ENCODE assay signal across 8 mouse cellular contexts in the genomic region with DNA sequence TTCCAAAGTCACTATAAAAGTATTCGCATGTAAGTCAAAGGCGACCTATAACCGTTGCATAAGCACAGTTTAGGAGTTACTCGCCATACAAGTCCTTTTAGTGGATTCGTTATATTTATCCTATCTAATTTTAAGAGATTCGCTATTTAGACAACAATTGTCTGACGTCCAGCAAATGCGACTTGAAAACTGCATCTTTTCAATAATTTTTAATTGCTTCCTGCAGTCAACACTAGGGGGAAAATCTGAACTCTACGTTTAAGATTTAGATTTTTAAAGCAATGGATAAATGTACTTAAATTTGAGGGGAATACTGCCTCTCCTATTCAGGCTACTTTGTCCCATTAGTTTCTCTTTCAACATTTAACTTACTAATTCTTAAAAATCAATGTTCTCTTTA. TPM values are rescaled to one million over a fixed set of nuclear protein-coding genes. Genes with fewer than 3 reads are reported as not detected.
DNase-seq lines count a peak whose midpoint lies in the region; ATAC-seq and TF ChIP-seq lines count a peak whose summit lies in the region.

No protein-coding gene starts in this region.

- ATAC-seq in heart, postnatal 0 days (ENCODE audit: insufficient read depth, low read depth) = no peak
- no peak for ATAC-seq in embryonic facial prominence, embryonic 13.5 days (ENCODE audit: insufficient number of reproducible peaks, insufficient read depth, low FRiP score, low TSS enrichment, low read depth)
- no peak for ATAC-seq in hindbrain, postnatal 0 days
- ATAC-seq in midbrain, embryonic 16.5 days = no peak
- ATAC-seq in frontal cortex, adult (ENCODE audit: low TSS enrichment) = no peak

- DNase-seq in heart, postnatal 0 days (ENCODE audit: low spot score) = no peak
- no peak for DNase-seq in heart, postnatal 10 days
- DNase-seq in hindbrain, postnatal 0 days (ENCODE audit: low spot score) = peak; percentile 25
- DNase-seq in right cerebral cortex, postnatal 4 days = no peak
- DNase-seq in urinary bladder, adult 2 months (ENCODE audit: low spot score) = no peak

- H3K27ac ChIP-seq in heart, postnatal 0 days (ENCODE audit: low read depth) = no peak overlapping the region
- no peak overlapping the region for H3K27ac ChIP-seq in embryonic facial prominence, embryonic 13.5 days
- H3K27ac ChIP-seq in hindbrain, postnatal 0 days = no peak overlapping the region
- no peak overlapping the region for H3K27ac ChIP-seq in midbrain, embryonic 16.5 days (ENCODE audit: low read length)

- no peaks in the 10 kb centered on the region for H3K36me3 ChIP-seq in heart, postnatal 0 days (replicated peaks; ENCODE audit: control insufficient read depth, insufficient read depth, low read length)
- H3K36me3 ChIP-seq in embryonic facial prominence, embryonic 13.5 days = no peaks in the 10 kb centered on the region
- H3K36me3 ChIP-seq in hindbrain, postnatal 0 days (ENCODE audit: insufficient read depth, low read length) = no peaks in the 10 kb centered on the region
- no peaks in the 10 kb centered on the region for H3K36me3 ChIP-seq in midbrain, embryonic 16.5 days (ENCODE audit: control insufficient read depth, insufficient read depth, low read length)

- peak overlapping the region; percentile 91 for H3K4me3 ChIP-seq in heart, postnatal 0 days (ENCODE audit: low read depth, low read length)
- H3K4me3 ChIP-seq in embryonic facial prominence, embryonic 13.5 days = peak overlapping the region; percentile 85
- peak overlapping the region; percentile 99 for H3K4me3 ChIP-seq in hindbrain, postnatal 0 days (ENCODE audit: low read length)
- H3K4me3 ChIP-seq in midbrain, embryonic 16.5 days (ENCODE audit: low read depth, low read length) = peak overlapping the region; percentile 97

- TF ChIP-seq CTCF in heart, postnatal 0 days (IDR thresholded peaks at IDR 0.05; ENCODE audit: low read depth) = no peak
- TF ChIP-seq CTCF in hindbrain, postnatal 0 days (IDR thresholded peaks at IDR 0.05; ENCODE audit: low read depth) = peak; percentile 53

- H3K4me1 ChIP-seq in heart, postnatal 0 days (ENCODE audit: control insufficient read depth, insufficient read depth) = no peaks in the 10 kb centered on the region
- peaks cover 7% of the 10 kb centered on the region for H3K4me1 ChIP-seq in embryonic facial prominence, embryonic 13.5 days
- H3K4me1 ChIP-seq in hindbrain, postnatal 0 days (ENCODE audit: insufficient read depth, low read length) = peaks cover 6% of the 10 kb centered on the region; the same call in 1 of the 2 replicates
- H3K4me1 ChIP-seq in midbrain, embryonic 16.5 days (ENCODE audit: control insufficient read depth, insufficient read depth, low read length) = peaks cover 16% of the 10 kb centered on the region

- intact Hi-C loops in heart, postnatal 10 days (cut with DNase I) = loop anchor here (5.0 kb wide), 1 partner anchor 102 kb away; no protein-coding TSS in a partner anchor

- peaks cover 10% of the 10 kb centered on the region; the same call in 1 of the 2 replicates for H3K27me3 ChIP-seq in heart, postnatal 0 days (ENCODE audit: control insufficient read depth, insufficient read depth, low read length)
- H3K27me3 ChIP-seq in embryonic facial prominence, embryonic 13.5 days = peaks cover 24% of the 10 kb centered on the region
- no peaks in the 10 kb centered on the region for H3K27me3 ChIP-seq in hindbrain, postnatal 0 days (ENCODE audit: insufficient read depth, low read length)
- no peaks in the 10 kb centered on the region; the same call in 1 of the 2 replicates for H3K27me3 ChIP-seq in midbrain, embryonic 16.5 days (ENCODE audit: control insufficient read depth, insufficient read depth, low read depth, low read length)

- H3K9ac ChIP-seq in heart, postnatal 0 days (replicated peaks; ENCODE audit: low read depth, low read length) = no peak overlapping the region
- no peak overlapping the region for H3K9ac ChIP-seq in embryonic facial prominence, embryonic 13.5 days
- 0 out of 2 replicates have a peak overlapping the region, but pooled peaks have one; percentile 95 for H3K9ac ChIP-seq in hindbrain, postnatal 0 days (replicated peaks; ENCODE audit: low read length)
- peak overlapping the region; percentile 96; the same call in 1 of the 2 replicates for H3K9ac ChIP-seq in midbrain, embryonic 16.5 days (ENCODE audit: low read depth, low read length)

- no peak for TF ChIP-seq EP300 in heart, postnatal 0 days (IDR thresholded peaks at IDR 0.05; ENCODE audit: low read depth)

- no peaks in the 10 kb centered on the region for H3K9me3 ChIP-seq in heart, postnatal 0 days (replicated peaks; ENCODE audit: control insufficient read depth, low read length)
- no peaks in the 10 kb centered on the region for H3K9me3 ChIP-seq in embryonic facial prominence, embryonic 13.5 days
- no peaks in the 10 kb centered on the region for H3K9me3 ChIP-seq in hindbrain, postnatal 0 days (ENCODE audit: low read length)
- H3K9me3 ChIP-seq in midbrain, embryonic 16.5 days (replicated peaks; ENCODE audit: control insufficient read depth, low read length, poor library complexity, severe bottlenecking) = no peaks in the 10 kb centered on the region

- H3K4me2 ChIP-seq in heart, postnatal 0 days (ENCODE audit: low read depth, low read length) = peak overlapping the region; percentile 93
- H3K4me2 ChIP-seq in embryonic facial prominence, embryonic 13.5 days = peak overlapping the region; percentile 92
- H3K4me2 ChIP-seq in hindbrain, postnatal 0 days (ENCODE audit: low read depth, low read length) = peak overlapping the region; percentile 69
- peak overlapping the region; percentile 86 for H3K4me2 ChIP-seq in midbrain, embryonic 16.5 days (ENCODE audit: low read length)

- WGBS in heart, postnatal 0 days = 43% methylated on average over 9 of the region's 9 CpGs
- 33% methylated on average over 9 of the region's 9 CpGs for WGBS in embryonic facial prominence, embryonic 13.5 days
- WGBS in hindbrain, postnatal 0 days = 35% methylated on average over 9 of the region's 9 CpGs
- 38% methylated on average over 9 of the region's 9 CpGs for WGBS in midbrain, embryonic 16.5 days

RNA-seq across cellular contexts. Expression of a gene that starts 0.6 kb away (rescaled TPM):
- total RNA-seq in heart, postnatal 0 days (2014; rRNA removed; ENCODE audit: low replicate concordance) = 5.9 and 7.6 TPM in 2 replicates
- 2.2 and 2.3 TPM in 2 replicates for polyA plus RNA-seq in heart, postnatal 0 days (2015; fragmentation: Nextera tagmentation; extraction: Ambion mirVana)
- total RNA-seq in heart, postnatal 10 days (2021) = 1 to 10 TPM; 8.9 to 9.1 TPM
- polyA plus RNA-seq in embryonic facial prominence, embryonic 13.5 days (2015; fragmentation: Nextera tagmentation; extraction: Ambion mirVana) = 2.0 and 2.7 TPM in 2 replicates
- 22.9 and 23.2 TPM in 2 replicates for total RNA-seq in hindbrain, postnatal 0 days (2014; rRNA removed)
- 8.8 and 9.6 TPM in 2 replicates for polyA plus RNA-seq in hindbrain, postnatal 0 days (2015; fragmentation: Nextera tagmentation; extraction: Ambion mirVana)
- polyA plus RNA-seq in midbrain, embryonic 16.5 days (2015; fragmentation: Nextera tagmentation; extraction: Ambion mirVana) = 8.3 TPM in 2 replicates
- polyA plus RNA-seq in urinary bladder, adult 2 months (2012; rRNA removed) = 3.6 and 4.6 TPM in 2 replicates

Comparison
In these comparisons a context has a peak if more than half of its experiments do, and no peak if none do; other contexts are left out.
1. H3K9ac ChIP-seq: peak in hindbrain, postnatal 0 days (single experiment) and midbrain, embryonic 16.5 days (single experiment); none in heart, postnatal 0 days (single experiment) and embryonic facial prominence, embryonic 13.5 days (single experiment).
2. Peak in every context shown above with its lines, with median percentiles within 50 percentile points of each other: H3K4me2 ChIP-seq and H3K4me3 ChIP-seq.